Mouse (Mus musculus) adrenal gland, postnatal 25 days (tissue): ENCODE measurements around the gene Sgpp2. TPM values are rescaled to one million over a fixed set of nuclear protein-coding genes. Genes with fewer than 3 reads are reported as not detected.

Source experiments
- DNase-seq: peaks from one replicate; pipeline ENCODE4 v3.0.0; 2021; ENCODE audit warnings: mixed read lengths
- total RNA-seq: library from RNA; stranded (reverse); gene quantifications from 2 replicates; pipeline ENCODE4 v1.2.3, GENCODE M21; 2021

Sgpp2 gene
- total RNA-seq, 1 experiment from 2014 or later: 0.79 TPM

- DNase-seq: no peak
Observed at GRCm38 (mm10) chr1:78409396-78409795, 99.3 kb downstream of the Sgpp2 start.

- DNase-seq: peak; percentile 34
Observed at GRCm38 (mm10) chr1:78412668-78413067, 102.5 kb downstream of the Sgpp2 start.

GRCm38 (mm10) chr1:78414421-78414820 lies 104.3 kb downstream of the Sgpp2 start:
- no peak for DNase-seq

- DNase-seq: no peak
Observed at GRCm38 (mm10) chr1:78417154-78417911, 107.2 kb downstream of the Sgpp2 start.

GRCm38 (mm10) chr1:78419593-78419992 lies 109.4 kb downstream of the Sgpp2 start:
- peak; percentile 85 for DNase-seq

- DNase-seq: no peak
Observed at GRCm38 (mm10) chr1:78420271-78420670, 110.1 kb downstream of the Sgpp2 start.

GRCm38 (mm10) chr1:78421749-78422148 lies 111.6 kb downstream of the Sgpp2 start:
- no peak for DNase-seq

- no peak for DNase-seq
Observed at GRCm38 (mm10) chr1:78422576-78422975, 112.4 kb downstream of the Sgpp2 start.

GRCm38 (mm10) chr1:78424848-78425247 lies 114.7 kb downstream of the Sgpp2 start:
- DNase-seq: no peak

GRCm38 (mm10) chr1:78425309-78425708 lies 115.2 kb downstream of the Sgpp2 start:
- DNase-seq: no peak

GRCm38 (mm10) chr1:78425793-78426700 lies 115.9 kb downstream of the Sgpp2 start:
- DNase-seq: no peak

- DNase-seq: no peak
Observed at GRCm38 (mm10) chr1:78426841-78427240, 116.7 kb downstream of the Sgpp2 start.

- DNase-seq: no peak
Observed at GRCm38 (mm10) chr1:78428851-78429250, 118.7 kb downstream of the Sgpp2 start.

- no peak for DNase-seq
Observed at GRCm38 (mm10) chr1:78433472-78433871, 123.3 kb downstream of the Sgpp2 start.

- no peak for DNase-seq
Observed at GRCm38 (mm10) chr1:78435967-78436366, 125.8 kb downstream of the Sgpp2 start.

GRCm38 (mm10) chr1:78436445-78436844 lies 126.3 kb downstream of the Sgpp2 start:
- DNase-seq: no peak

GRCm38 (mm10) chr1:78437150-78437549 lies 127.0 kb downstream of the Sgpp2 start:
- no peak for DNase-seq

GRCm38 (mm10) chr1:78440716-78441115 lies 130.6 kb downstream of the Sgpp2 start:
- no peak for DNase-seq

- DNase-seq: no peak
Observed at GRCm38 (mm10) chr1:78443056-78443455, 132.9 kb downstream of the Sgpp2 start.

GRCm38 (mm10) chr1:78446232-78446631 lies 136.1 kb downstream of the Sgpp2 start:
- DNase-seq: no peak

- no peak for DNase-seq
Observed at GRCm38 (mm10) chr1:78446742-78447141, 136.6 kb downstream of the Sgpp2 start.

- no peak for DNase-seq
Observed at GRCm38 (mm10) chr1:78448091-78448490, 137.9 kb downstream of the Sgpp2 start.
